Mouse (Mus musculus): ENCODE data around the gene Gsdma3.

The Gsdma3 gene

DNA sequence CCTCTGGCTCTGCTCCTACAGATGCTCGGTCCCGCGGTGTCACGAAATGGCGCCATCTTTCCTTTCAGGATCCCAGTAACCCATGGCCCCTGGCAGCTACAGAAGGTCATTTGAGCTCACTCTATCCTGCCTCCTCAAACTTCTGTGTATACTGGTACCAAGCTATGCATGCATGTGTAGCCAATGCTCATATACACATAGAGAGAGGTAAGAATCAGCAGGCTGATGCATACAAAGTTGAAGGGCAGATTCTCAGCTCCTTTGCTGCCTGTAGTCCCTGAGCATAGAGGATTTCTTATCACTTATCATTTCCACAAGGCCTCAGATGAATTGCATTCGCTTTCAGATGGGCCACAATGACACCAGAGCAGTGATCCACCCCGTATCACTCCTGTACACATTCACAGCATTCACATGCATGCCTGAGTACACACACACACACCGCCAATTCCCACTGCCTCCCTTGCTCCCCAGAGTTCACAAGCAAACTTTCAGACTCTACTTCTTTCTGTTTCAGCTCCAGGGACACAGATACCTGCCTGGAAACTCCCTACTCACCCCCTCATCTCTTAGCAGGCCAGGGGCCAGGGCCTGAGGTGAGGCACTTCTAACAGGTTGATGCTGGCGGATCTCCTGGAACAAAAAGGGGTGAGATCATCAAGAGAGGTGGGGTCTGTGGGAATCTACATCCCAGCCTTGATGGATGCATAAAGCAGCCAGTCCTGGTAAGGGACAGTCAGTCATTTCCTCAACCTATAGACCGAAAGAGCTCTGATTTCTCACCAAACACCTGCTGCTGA is at the start of gene Gsdma3, which contains the start of gene Gm12355:
Gsdma3 (plus strand) TSS at position 750 of the 800 bp plus-strand sequence.
Gm12355 (minus strand) TSS at position 51 of the 800 bp plus-strand sequence.
- DNase-seq, result no peak

DNA sequence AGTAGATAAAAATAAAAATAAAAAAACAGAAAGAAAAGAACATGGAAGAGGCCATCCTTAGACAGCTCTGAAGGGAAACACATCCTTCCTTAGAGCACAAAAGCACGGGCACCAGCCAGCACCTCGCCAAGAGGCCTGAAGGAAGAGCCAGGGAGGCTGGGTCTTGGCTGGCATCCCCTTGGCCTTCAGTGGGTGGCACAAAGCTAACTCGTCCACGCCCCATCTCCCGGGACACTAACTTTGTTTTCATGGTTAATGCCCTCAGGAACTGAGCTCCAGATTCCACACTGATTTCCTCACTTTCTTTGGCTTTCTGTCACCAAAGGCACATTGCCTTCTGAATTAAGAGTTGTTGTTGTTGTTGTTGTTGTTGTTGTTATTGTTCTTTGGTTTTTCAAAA is 48.4 kb upstream of the Gsdma3 start:
- DNase-seq, result no peak

DNA sequence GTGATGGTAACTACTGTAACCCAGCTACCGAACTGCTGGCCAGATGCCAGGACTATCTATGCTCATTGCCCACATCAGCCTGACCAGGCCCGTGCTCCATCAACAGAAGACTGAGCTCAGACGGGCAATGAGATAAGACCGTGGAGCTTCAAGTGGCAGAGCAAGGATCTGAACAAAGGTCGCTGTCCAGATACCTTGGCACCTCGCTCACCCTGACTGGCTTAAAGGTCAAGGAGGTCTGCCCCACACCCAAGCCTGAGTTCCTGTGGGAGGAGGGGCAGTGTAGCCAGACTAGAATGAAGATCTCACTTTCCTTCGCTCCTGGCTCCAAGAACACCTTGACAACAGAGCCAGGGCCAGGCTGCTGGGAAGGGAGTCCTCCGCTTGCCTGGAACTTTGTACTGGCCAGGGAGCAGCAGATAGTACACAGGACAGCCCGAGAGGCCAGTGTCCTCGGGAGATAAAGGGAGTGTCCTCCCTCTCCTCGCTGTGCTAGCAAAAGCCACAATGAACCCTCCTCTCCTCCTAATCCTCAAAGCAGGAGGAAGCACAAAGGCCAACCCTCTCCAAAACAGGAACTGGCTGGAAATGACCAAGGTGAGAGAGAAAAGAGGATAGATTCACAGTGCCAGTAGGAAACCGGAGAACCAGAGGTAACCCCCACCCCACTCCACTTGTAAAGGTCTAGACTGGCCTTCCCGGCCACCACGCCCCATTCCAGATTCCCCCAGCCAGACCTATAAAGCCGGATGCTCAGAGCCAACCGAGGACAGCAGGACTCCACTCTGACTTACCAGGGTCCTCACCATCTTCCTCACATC is 45.6 kb upstream of the Gsdma3 start:
- no peak for DNase-seq

DNA sequence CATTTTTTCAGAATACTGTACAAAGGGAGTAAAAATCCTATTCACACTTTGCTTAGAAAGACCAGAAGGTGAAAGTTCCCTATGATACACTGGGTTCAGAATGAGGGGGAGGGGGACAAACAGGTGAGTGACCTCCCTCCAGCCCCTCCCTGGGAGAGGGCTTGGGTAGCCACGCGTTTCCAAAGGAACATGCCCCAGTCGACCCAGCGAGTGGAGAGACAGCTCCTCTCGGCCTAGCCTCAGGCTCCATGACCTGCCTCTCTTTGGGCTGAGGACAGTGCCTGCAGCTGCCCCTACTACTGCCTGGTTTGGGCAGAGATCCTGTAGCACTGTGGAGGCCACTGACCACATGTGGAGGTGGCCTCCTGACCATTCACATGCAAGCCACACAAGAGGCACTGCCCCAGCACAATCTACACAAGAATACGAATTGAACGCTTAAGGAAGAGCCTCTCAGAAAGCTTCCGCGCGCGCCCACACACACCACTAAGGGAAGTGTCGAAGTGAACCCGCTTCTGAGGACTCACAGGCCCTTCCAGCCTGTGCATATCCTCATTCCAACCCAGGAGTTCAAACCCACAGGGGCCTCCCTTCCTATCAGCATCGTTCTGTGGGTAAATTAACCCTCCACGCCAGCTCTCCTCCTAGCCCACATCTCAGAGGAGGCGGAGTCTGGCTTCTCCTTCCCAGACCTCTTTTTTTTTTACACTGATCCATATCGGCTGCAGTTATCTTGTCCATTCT is 44.7 kb upstream of the Gsdma3 start:
- no peak for DNase-seq

DNA sequence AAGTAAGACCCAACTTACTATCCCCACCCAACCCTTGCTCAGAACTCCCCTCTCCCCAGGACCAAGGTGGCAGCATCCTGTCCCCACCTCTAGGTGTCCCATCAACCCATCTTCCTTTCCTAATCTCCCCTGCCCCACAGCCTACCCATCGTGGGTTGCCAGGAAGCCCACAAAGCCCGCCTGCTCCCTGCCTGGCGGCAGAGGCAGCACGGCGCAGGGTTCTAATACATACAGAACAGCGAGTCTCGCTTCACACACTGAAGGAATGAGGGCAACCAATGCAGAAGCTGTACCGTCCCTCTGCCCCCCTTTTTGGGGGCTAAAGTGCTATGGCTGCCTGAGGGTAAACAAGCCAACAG is 44.2 kb upstream of the Gsdma3 start:
- no peak for DNase-seq

DNA sequence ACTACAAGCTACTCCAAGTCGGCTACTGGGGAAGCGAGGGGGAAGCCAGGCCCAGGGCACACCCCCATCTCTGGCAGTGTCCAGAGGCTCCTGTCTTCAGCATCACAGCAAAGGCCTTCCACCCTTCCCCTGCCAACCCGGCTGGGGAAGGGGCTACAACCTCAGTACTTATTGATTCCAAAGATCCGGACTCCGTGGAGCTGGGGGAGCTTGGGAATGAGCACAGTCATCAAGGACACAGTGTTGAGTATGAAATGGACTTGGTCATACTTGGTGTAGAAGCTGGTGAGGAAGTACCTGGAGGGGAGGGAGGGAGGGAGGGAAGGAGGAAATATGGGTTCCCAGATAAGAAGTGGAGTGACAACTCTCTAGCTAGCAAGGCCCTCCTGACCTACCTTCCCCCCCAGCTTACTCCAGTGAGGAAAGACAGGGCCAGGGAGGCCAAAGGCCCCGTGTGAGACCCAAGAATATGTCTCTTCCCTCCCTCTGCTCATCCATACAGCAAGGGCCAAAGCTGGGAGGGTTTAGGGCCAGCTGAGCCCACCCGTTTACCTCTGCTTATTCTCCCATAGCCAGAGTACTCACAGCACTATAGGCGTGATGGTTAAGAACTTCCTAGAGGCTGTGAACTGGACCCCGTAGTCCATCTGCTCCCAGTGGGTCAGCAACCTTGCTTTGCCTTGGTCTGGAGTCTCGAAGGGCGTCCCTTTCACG is 43.5 kb upstream of the Gsdma3 start:
- DNase-seq, result no peak

DNA sequence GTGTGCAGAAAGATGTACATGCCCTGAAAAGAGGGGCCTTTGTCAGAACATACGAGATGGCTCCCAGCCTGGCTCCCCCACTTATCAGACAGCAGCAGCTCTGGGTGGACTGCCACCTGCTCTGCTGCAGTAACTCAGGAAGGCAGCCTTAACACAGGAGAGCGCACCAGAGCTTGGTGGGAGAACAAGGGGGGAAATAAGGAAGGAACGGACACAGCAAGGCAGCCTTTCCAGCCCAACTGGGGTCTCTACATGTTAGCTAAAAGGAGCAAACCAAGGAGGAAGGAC is 43.0 kb upstream of the Gsdma3 start:
- DNase-seq, result no peak

DNA sequence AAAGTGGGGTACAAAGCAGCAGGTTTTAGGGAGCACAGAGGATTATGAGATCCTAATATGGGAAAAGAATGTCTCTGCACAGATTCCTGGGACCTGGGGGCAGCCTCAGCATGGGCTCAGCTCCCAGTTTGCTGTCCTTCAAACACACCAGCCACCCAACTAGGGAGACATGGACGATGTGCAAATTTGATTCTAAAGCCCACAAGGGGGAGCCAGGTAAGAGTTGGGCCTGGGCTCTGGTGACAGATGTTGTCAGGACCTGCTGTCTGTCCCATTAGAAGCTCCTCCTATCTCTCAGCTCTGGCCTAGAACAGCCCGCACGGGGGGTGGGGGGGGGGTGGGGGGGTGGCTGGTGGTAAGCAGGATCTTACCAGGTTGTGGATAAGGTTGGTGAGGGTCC is 42.6 kb upstream of the Gsdma3 start:
- DNase-seq, result no peak

DNA sequence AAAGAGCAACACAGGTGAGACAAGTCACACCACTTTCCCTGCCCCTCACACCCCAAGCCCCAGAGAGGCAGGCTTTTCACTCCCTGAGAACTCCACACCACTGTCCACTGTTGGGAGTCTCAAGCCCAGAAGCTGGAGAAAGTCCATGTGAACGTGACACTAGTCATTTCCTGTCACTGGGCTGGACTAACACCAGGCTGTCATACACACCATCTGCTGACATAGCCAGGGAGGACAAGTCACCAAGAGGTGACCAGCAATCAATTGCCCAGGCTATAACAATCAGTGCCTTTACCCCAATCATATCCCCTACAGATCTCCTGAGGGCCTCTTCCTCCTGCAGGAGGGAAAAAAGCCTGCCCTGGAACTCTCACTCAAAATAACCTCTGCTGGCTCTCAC is 42.0 kb upstream of the Gsdma3 start:
- no peak for DNase-seq

DNA sequence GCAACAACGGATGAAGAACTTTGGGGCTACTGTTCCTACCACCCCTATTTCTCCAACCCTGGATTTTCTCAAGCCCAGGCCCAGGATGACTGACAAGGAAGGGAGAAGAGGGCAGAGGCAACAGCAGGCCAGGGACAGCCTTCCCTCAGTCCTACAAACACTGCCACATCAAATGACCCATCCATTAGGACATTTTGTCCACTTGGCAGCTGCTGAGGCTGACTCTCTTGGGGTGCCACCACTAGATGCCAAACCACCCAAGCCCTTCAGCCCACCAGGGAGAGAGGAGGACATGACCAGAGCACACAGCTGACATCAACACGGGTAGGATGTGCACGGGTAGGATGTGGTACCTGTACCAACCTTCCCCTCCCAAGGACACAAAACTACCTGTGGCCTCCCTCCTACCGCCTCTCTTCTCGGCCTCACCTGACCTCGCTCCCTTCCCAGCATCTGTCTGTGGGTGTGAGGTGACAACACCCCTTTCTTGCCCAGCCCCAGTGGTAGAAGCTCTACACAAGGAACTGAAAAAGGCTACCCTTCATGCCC is 41.5 kb upstream of the Gsdma3 start:
- DNase-seq, result no peak

DNA sequence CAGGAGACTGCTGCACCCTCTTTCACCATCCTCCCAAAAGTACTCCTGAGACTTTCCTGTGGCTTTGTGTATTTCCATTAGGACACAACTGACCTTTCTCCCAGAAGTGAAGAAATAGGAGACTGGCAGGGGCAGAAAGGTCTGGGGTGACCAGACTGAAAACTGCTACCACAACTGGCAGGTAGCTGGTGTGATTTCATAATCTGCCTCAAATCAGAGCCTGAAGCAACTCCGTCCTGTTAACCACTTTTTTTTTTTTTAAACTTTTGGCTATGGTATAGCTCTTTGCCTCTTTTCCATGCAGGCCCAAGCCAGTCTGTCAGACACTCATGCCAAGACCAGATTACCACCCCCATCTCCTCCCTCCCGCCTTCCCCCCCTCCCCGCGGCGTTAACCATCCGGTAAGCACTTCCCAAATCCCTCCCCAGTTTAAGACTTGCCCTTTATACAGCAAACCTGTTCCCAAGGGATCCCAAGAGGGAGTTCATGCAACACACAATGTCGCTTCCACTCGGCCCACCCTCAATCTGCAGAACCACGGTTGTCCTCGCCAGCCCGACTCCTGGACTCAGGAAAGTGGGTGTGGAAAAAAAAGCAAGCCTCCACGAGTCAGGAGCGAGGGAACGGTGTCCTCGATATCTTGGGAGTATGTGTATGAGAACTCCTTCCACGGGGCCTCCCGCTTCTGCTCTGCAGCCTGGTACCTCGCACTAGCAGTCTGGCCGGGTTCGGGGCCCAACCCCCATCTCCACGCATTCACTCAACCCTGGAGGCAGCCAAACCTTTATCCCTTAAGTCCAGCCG is 39.9 kb upstream of the Gsdma3 start:
- no peak for DNase-seq

DNA sequence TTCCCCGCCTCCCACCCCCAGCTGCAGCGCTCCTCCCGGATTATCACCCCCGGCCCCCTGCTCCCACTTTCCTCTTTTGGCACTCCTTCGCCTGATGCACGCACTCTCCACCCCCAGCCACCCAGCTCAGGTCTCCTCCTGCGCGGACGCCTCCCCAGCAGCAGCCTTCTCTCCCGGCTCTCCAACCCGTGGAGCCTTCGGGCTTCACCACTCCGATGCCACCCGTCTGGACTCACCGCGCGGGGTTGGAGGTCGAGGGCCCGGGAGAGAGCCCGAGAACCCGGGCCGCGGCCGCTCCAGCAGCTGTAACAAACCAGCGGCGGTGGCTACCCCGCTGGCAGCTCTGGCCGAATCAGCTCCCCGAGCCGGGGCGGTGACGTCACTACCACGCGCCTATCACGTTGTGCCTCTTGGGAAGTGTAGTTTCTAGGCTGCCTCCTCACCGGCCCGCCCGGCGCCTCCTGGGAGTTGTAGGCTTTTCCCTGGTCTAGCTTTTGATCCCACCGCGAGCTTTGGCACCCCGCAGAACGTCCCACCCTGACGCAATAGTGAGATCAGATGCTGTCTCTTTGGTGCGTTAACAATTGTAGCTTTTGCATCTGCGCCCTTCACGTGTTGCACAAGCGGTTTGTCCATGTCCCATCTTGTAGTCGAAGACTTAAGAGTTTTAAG is 39.1 kb upstream of the Gsdma3 start, which contains the start of gene Ormdl3:
Ormdl3 (minus strand) TSS at position 477 of the 672 bp plus-strand sequence.
- peak; percentile 97 for DNase-seq

DNA sequence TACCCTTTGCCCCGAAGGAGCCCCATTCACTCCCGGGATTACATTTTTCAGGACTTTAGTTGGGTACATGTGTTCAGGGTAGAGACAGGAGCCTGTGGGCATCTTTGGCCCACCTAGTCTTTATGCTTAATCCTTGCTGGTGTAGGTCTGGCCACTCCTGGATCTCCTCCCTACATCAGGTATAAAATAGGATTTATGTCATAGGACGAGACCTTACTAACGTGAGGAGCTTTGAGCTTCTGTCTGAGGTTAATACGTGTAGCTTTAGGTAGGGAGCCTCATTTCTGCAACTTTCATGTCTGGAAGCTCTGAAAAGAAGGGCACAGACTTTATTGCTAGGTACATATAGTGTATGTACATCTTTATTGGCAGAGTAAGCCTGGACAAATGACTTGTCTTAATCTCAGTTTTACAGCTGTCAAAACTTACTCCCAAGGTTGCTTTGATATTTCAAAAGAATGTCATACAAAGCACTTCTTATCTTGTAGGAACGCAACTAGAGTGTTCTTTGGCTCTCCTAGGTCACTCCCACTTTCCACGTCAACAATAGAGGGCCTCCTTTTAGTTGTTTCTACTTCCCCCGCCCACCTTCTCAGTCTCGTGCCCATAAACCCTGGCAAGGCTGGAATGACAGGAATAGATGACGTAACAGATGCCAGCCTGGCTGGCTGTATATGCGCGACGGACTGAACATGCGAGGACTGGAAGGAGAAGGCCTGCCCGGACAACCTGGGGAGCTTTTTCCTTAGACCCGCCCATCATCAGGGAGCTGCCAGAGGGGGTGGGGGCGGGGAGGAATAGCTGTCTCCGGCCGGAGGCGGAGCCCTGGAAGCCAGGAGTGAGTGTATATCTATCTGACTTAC is 38.2 kb upstream of the Gsdma3 start:
- peak; percentile 42 for DNase-seq

DNA sequence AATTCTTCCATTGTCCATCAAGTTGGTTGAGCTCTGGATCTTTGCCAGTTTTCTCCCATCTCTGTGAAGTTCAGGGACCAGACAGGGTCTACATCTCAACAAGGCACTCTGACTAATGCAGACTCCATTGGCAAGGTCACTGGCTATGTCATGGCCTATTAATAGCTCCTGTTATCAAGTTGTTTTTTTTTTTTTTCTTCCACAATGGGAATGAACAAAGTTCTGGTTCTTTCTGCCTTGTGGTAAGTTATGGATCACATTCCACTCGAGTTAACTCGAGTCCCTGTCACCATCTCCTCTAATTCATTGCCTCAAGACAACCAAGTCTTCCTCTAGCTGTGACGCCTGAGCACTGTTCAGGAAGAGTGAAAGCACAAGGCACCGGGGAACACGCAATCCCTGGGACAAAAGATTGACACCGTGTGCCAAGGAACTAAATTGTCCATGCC is 37.3 kb upstream of the Gsdma3 start:
- DNase-seq, result no peak

DNA sequence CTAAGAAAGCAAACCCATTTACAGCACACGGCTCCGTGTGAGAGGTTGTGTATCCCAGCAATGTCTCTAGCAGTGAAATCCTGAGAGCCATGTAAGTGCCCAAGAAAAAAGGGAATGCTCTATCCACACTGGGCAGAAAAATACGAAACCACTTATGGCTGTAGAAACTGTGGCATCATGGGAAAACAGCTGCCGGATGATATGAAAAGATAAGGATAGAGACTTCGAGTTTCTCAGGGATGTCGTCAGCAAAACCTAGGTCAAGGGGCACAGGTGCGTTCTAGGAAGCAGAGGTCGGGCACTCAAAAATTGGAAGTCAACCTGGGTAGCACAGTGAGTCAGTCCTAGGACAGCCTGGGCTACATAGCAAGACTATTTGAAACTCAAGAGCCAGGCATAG is 36.9 kb upstream of the Gsdma3 start:
- no peak for DNase-seq

DNA sequence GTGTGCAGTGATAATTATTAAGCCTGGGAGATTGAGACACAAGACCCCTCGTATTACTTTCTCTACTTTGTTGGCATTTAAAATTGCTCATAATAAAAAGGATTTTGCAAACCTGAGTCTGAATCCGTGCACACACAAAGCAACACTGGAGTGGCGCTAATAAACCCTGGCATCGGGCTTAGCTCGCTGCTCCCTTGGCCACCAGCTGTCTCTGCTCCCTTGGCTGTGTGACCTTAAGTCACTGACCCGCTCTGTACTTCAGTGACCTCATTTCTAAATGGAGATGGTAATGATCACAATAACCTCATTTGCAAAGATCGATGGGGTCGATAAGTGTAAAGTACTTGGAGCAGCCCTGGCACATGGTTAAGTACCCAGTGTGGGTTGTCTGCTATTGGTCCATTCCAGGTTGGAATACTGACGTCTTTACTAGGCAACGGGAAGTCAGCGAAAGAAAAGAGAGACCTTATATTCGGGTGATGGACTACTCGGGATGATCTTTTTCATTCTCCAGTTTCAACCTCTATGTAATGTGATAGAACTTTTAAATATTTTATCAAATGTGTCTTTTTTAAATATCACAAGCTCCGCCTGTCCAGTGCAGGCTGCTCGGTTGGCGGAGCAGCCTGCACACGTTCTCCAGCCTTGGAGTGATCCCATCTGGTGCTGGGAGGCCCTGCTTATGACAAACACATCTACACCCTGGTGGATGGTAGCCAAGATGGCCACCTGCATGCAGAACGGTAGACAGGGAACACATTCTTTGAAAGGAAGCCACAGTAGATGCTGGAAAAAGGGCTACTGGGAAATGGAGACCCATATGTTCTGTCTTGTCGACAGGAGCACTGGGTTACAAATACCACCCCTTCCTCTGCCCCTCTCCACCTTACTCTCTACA is 35.4 kb upstream of the Gsdma3 start:
- DNase-seq, result no peak

DNA sequence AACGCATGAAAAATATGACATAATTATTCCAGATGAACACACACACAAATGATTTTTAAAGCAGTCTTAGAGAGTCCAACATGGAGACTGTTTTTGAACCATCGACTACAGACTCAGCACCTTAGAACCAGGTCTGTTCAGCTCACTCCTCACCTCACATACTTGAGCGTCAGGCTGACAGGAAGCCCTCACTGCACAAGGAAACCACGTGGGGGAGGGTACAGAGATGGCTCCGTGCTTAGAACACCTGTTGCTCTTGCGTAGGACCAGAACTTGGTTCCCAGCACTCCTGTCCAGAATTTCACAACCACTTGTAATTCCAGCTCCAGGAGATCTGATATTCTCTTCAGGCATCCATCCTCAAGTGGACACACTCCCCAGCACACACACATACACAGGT is 31.1 kb upstream of the Gsdma3 start:
- no peak for DNase-seq

DNA sequence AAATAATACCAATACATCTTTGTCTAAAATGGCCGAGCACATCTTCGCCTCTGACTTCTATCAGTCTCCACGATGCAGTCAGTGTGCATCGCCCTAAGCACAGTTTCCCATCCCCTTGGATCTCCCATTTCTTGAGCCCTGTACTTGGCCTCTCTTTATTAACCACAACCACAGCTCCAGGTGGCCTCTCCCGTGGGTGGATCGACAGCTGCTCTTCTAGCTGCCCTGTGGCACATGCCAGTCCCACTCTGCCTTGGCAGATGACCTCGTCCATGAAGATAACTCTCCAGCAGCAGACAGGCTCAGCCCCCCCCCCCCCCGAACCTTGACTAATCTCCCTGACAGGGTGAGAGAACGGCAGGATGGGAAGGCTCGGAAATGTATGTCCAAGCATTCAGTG is 30.7 kb upstream of the Gsdma3 start:
- no peak for DNase-seq

DNA sequence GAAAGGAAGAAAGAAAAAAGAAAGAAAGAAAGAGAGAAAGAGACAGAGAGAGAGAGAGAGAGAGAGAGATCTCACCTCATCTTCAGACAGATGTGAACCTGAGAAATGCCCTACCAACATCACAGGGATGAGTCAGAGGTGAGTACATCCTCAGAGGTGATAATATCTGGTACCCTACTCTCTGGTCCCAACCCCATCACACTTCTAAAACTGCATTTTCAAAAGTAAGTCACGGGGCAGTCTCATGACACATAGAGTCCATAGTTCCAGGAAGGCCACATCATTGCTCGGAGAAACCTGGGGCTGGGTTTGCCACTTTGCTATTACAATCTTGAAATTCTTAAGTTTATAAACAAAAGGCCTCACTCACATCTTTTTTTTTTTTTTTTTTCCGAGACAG is 30.2 kb upstream of the Gsdma3 start:
- DNase-seq, result no peak

Data from cerebellum, adult 8-10 months (tissue).